Mouse (Mus musculus) cerebellum, adult 11-12 months (tissue): ENCODE results near the gene Pdia5.

Source experiments
- DNase-seq: peaks from one replicate; pipeline ENCODE4 v3.0.0; 2022

Gene Pdia5

DNA sequence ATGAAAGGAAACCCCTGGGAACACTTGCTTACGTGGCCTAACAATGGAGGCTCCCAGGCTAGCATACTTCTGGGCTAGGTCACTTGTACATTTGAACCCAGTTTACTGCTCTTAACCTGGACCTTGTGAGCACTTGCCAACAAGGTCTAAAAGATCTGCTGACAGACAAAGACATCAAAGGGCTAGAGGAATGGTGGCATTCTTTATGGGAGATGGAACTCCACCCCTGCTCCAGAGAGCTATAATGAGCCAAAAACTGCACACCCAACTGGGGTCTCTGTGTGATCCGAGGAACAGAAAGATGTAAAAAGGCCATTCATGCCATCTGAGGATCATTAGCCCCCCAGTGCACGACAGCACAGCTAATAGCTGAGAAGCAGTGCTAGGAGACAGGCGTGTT is 6.6 kb downstream of the Pdia5 start:
- no peak for DNase-seq

DNA sequence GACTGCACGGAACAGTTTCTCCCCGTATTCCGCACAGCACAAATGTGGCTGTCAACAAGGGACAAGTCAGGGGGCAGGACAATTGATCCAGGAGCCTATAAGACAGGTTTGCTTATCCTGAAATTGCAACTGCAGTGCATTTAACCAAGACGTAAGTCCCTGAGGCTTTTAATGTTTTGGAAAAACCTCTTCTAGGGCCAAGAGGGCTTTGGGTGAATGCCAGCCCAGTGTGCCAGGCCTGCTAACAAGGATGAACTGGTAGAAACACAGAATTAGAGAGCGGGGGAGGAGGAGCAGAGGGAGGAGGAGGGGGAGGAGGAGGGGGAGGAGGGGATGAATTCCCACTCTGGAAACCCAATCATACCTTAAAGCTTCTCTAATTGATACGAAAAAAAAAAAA is 11.4 kb downstream of the Pdia5 start:
- DNase-seq = no peak

- no peak for DNase-seq
Observed at GRCm38 (mm10) chr16:35477273-35477672, 13.4 kb downstream of the Pdia5 start.

- DNase-seq = no peak
Observed at GRCm38 (mm10) chr16:35472569-35473275, 18.0 kb downstream of the Pdia5 start.

GRCm38 (mm10) chr16:35471841-35472568 is 18.7 kb downstream of the Pdia5 start:
- DNase-seq = no peak

DNA sequence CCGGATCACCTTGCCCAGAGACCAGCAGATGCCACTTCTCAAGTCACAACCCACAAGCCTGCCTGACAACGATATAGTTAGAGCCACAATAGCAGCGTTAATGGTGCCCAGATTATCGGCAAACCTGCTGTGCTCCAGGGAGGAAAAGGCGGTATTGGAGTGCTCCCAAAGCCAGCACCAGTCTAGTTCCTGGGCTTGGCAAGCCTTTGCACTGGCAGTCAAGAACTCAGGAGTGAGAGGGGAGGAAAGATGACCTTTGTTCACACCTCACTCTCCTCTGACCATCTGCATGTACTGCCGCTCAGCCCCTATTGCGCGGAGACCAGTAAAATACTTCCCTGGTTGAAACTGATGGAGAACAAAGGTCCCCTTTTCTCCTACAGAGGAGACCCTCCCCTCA is 19.7 kb downstream of the Pdia5 start:
- no peak for DNase-seq

- no peak for DNase-seq
Observed at GRCm38 (mm10) chr16:35470096-35470495, 20.6 kb downstream of the Pdia5 start.

GRCm38 (mm10) chr16:35469016-35469415 is 21.7 kb downstream of the Pdia5 start:
- no peak for DNase-seq

DNA sequence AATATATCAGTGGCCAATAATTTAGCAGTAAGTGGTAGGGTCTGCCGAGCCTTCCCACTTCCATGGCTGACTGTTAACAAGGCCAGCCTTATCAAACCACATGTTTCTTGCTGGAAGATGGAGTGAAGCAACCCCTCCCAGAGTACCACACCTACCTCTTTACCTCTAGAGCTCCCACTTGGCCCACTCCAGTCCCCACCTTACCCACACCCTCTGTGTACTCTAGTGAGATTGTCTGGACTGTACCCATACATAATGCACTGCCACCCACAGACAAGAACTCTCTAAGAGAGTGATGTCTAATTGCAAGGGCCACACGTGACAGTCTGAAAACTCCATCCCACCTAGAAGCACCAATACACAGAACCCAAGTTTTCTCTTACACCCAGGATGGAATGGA is 23.6 kb downstream of the Pdia5 start:
- DNase-seq = no peak

DNA sequence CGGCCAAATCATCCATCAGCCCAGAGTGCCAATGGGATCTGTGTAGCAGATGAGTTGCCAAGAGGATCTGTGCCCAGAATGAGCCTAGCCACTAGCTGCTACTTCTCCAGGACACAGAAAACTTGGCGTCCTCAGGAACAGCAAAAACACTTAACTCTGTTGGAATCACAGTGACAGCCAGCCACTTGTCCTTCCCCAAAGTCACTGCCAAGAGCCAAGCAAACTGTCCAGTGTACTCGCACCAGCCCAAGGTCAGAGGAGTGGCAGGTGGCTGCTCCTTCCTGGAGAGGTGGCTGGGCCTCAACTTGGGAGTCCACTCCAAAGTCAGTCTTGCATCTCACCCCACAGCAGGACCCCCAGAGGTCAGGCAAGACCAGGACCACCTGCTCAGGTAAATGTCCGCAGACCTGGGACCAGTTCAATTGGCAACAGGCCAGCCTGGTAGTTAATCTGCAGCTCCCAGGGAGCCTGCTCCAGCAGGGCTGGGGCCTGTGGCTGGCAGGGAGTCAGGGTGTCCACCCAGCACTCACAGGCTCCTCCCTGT is 24.8 kb downstream of the Pdia5 start:
- peak; percentile 59 for DNase-seq

GRCm38 (mm10) chr16:35464686-35465308 is 25.9 kb downstream of the Pdia5 start:
- DNase-seq = no peak

GRCm38 (mm10) chr16:35463708-35464107 is 27.0 kb downstream of the Pdia5 start:
- no peak for DNase-seq

- no peak for DNase-seq
Observed at GRCm38 (mm10) chr16:35462955-35463354, 27.7 kb downstream of the Pdia5 start.

DNA sequence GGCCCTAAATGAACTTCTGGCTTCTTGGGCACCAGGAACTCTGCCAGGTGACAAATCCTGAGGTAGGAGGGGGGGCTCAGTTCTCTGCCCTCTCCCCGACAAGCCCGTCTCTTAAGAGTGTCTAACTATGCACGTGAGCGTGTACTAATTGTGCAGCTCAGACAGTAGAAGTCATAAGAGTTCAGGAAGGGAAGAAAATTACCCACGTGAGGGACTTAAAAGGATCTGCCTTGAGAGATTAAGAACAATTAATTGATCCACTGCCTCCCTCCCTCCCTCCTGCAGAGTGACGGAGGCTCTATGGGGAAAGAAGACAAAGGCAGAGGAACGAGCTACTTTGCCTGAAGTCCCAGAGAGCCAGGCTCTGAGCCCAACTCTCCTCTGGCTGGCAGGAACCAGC is 31.1 kb downstream of the Pdia5 start:
- DNase-seq = no peak

DNA sequence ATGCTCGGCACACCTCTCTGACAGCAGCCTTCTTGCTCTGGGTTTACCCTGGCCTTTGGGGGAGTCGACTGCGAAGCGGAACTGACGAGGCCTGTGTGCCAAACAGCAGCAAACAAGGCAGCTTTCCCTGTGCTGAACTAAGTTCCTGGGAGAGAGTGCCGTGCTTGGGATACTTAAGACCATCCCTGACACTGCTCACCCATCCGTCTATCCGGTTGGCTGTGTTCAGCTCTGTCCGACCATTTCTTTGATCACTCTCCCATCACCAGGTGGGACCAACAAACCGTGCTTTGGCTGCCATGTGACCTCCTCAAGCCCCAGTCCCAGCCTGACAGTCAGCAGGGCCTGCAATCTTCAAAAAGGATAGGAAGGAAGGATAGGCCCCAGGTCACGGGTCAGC is 32.4 kb downstream of the Pdia5 start:
- no peak for DNase-seq

- peak; percentile 45 for DNase-seq
Observed at GRCm38 (mm10) chr16:35457488-35457887, 33.2 kb downstream of the Pdia5 start.

- peak; percentile 83 for DNase-seq
Observed at GRCm38 (mm10) chr16:35457011-35457419, 33.7 kb downstream of the Pdia5 start.

DNA sequence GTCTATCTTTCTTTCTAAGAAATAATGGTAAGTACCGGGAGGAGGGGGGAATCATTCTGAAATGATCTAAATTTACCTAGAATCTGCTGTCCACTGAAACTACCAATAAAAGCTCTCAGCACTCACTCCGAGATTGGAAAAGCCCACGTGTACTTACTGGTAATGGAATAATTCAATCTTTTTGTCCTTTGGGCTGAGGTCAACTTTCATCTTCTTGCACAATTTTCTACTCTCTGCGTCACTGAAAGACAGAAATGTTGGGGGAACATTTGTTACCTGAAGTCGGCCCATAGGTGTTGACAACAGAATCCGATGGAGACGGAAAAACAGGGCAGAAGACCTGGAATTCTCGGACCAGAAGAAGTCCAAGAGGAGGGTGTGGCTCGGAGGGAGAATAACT is 34.4 kb downstream of the Pdia5 start:
- DNase-seq = no peak

DNA sequence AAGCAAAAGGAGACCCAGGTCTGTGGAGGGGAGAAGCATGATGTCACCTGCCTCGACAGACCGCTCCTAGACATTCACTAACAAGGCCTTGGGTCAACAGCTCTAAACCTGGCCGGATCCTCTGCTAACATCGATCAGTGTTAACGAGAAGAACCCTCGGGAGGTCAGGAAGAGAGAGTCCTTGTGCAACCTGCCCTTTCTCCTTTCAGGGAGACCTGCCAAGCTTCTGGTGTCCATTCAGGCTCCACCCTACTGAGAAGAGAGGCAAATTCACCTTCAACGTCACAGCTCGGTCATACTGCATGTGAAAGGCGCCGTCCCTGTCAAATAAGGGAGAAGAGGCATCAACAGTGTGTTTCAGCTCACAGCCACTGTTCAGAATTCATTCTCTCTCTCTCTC is 34.9 kb downstream of the Pdia5 start:
- no peak for DNase-seq

GRCm38 (mm10) chr16:35450018-35450630 is 40.5 kb downstream of the Pdia5 start:
- DNase-seq = no peak

- DNase-seq = no peak
Observed at GRCm38 (mm10) chr16:35442026-35442415, 48.7 kb downstream of the Pdia5 start.

- DNase-seq = no peak
Observed at GRCm38 (mm10) chr16:35441346-35442025, 49.2 kb downstream of the Pdia5 start.

DNA sequence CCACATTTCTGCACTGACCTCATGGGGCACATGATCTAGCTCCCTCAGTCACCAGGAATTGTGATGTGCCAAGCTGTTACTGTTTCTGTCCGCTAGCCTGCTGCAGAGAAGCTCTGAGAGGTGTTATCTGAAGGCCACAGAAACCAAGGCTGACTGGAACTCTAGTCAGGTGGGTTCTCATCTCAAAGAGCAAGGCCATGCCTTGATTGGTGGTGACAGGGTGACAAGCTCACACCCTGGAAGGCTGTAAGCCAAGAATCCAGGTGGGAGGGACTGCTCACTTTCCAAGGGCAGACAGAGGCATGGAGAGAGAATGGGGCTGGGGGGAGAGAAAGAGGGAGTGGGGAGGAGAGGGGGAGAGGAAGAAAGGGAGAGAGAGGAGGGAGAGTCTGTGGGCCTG is 51.6 kb downstream of the Pdia5 start:
- DNase-seq = no peak
